Mouse (Mus musculus) activated CD4-positive, CD25-positive, alpha-beta regulatory T cell, adult 9 weeks (primary cell): ENCODE measurements around the gene Zfp287. TPM values are rescaled to one million over a fixed set of nuclear protein-coding genes. Genes with fewer than 3 reads are reported as not detected.

Experiments used
- polyA plus RNA-seq: library from polyadenylated mRNA; unstranded; fragments of 100-300 nt; shearing (Covaris generic); gene quantifications from one replicate; pipeline ENCODE4 v1.2.1, GENCODE M21; 2017

Gene Zfp287
- 33.2 TPM for polyA plus RNA-seq

DNA sequence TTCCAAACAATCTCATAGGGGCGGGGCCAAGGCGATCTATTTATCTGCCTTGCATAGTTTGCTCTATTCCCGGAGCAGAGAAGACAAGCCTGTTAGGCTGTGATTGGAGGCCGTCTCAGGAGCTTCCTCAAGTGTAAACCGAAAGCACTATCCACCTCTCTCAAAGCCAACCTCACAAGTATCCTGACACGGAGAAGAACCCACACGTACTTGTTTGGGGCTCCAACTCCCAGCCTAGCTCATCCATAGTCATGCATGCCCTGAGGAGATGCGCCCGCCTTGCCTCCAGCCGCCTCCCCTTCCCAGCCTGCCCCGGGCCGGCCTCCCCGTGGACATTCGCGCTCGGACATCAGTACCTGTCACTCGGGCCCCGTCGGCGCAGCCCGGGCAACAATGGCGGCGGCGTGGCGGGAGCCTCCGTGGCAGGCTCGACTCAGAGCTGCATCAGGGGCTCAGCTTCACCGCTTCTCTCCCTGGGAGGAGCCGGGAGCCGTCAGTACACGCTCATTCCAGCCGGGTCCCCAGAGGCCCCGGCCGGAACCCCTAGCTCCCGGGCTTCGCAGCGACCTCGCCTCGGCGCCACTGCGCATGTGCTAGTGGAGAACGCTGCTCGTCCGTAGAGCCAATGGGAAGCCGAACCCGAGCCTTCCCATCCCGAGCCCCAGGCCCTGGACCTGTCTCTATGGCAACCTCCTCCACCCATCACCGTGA is at the start of gene Zfp287:
Gene Zfp287 (minus strand): TSS at position 595 of the 711 bp plus-strand sequence.

GRCm38 (mm10) chr11:62752780-62753179 is 21.1 kb upstream of the Zfp287 start, which contains the start of gene Gm10428:
Gene Gm10428 (plus strand): TSS chr11:62753100.

Other genes with a start within 250 kb of the Zfp287 start
- gene Cenpv, start 192.6 kb downstream of the Zfp287 start, polyA plus RNA-seq, result not detected
- 2,601 TPM for gene Ubb, start 180.7 kb downstream of the Zfp287 start, polyA plus RNA-seq
- 129 TPM for gene Trpv2, start 157.4 kb downstream of the Zfp287 start, polyA plus RNA-seq
- 1.6 TPM for gene Lrrc75a, start 83.4 kb downstream of the Zfp287 start, polyA plus RNA-seq
- gene Mmgt2, start 83.2 kb downstream of the Zfp287 start, polyA plus RNA-seq, result 44.2 TPM
- gene Gm10428, start 21.2 kb upstream of the Zfp287 start, polyA plus RNA-seq, result not detected
- gene Zfp286, start 57.6 kb upstream of the Zfp287 start, polyA plus RNA-seq, result 2.8 TPM
- gene Trim16, start 88.3 kb upstream of the Zfp287 start, polyA plus RNA-seq, result 2.5 TPM
- 4.4 TPM for gene Fbxw10, start 115.2 kb upstream of the Zfp287 start, polyA plus RNA-seq
- gene Tvp23b, start 147.6 kb upstream of the Zfp287 start, polyA plus RNA-seq, result 57.3 TPM
- gene Cdrt4, start 219.3 kb upstream of the Zfp287 start, polyA plus RNA-seq, result not detected